Mouse (Mus musculus): Measurements from ENCODE around the gene Fthl17c. TPM values are rescaled to one million over a fixed set of nuclear protein-coding genes. Genes with fewer than 3 reads are reported as not detected.

Gene Fthl17c
- polyA plus RNA-seq, 1 experiment from 2014 or later: not detected

Other genes with a start within 250 kb of the Fthl17c start
- gene Ssx9, start 228.1 kb downstream of the Fthl17c start, polyA plus RNA-seq (2014; fragmentation: Nextera tagmentation; extraction: Ambion mirVana): not detected in 2 replicates
- gene Ssxb5, start 172.9 kb downstream of the Fthl17c start, polyA plus RNA-seq (2014; fragmentation: Nextera tagmentation; extraction: Ambion mirVana): not detected in 2 replicates
- gene Gm6592, start 132.6 kb downstream of the Fthl17c start, polyA plus RNA-seq (2014; fragmentation: Nextera tagmentation; extraction: Ambion mirVana): not detected in 2 replicates
- not detected in 2 replicates for gene Gm5751, start 102.3 kb downstream of the Fthl17c start, polyA plus RNA-seq (2014; fragmentation: Nextera tagmentation; extraction: Ambion mirVana)
- 6.9 and 7.4 TPM in 2 replicates for gene B630019K06Rik, start 84.2 kb downstream of the Fthl17c start, polyA plus RNA-seq (2014; fragmentation: Nextera tagmentation; extraction: Ambion mirVana)
- gene Fthl17b, start 13.6 kb downstream of the Fthl17c start, polyA plus RNA-seq (2014; fragmentation: Nextera tagmentation; extraction: Ambion mirVana): not detected in 2 replicates
- gene Fthl17d, start 10.2 kb upstream of the Fthl17c start, polyA plus RNA-seq (2014; fragmentation: Nextera tagmentation; extraction: Ambion mirVana): not detected in 2 replicates
- not detected in 2 replicates for gene Fthl17e, start 56.9 kb upstream of the Fthl17c start, polyA plus RNA-seq (2014; fragmentation: Nextera tagmentation; extraction: Ambion mirVana)
- gene Fthl17f, start 86.5 kb upstream of the Fthl17c start, polyA plus RNA-seq (2014; fragmentation: Nextera tagmentation; extraction: Ambion mirVana): not detected in 2 replicates
- gene 4930402K13Rik, start 128.0 kb upstream of the Fthl17c start, polyA plus RNA-seq (2014; fragmentation: Nextera tagmentation; extraction: Ambion mirVana): not detected in 2 replicates
- gene Lancl3, start 223.3 kb upstream of the Fthl17c start, polyA plus RNA-seq (2014; fragmentation: Nextera tagmentation; extraction: Ambion mirVana): 0.32 and 0.41 TPM in 2 replicates

Data from neural tube, embryonic 11.5 days (tissue).